Mouse (Mus musculus) ES-E14 (cell line): ENCODE data around the gene Tmem170b. TPM values are rescaled to one million over a fixed set of nuclear protein-coding genes. Genes with fewer than 3 reads are reported as not detected.

Experiments used
- DNase-seq: peaks from one replicate; pipeline ENCODE4 v3.0.0-alpha.2; 2013; ENCODE audit warnings: low read depth, low spot score
- H3K27ac ChIP-seq: 2 replicates; pipeline ENCODE4 v1.5.1; 2012; ENCODE audit warnings: low read depth, mild to moderate bottlenecking, low read length, moderate library complexity, mixed read lengths; ENCODE audit not compliant: poor library complexity, insufficient read depth, severe bottlenecking
- H3K36me3 ChIP-seq: 2 replicates; pipeline ENCODE4 v1.6.1; 2012; ENCODE audit warnings: mild to moderate bottlenecking, low read length, moderate library complexity, mixed read lengths; ENCODE audit not compliant: control insufficient read depth, poor library complexity, insufficient read depth, severe bottlenecking
- H3K4me1 ChIP-seq, 2 experiments: fragments of 150-350 bp in 1 of 2; sonication (generic) in 1 of 2; 2 replicates each; pipeline ENCODE4 v1.6.1; 2012; ENCODE audit warnings: low read length in 2 of 2, mild to moderate bottlenecking in 1 of 2, mixed read lengths in 1 of 2; ENCODE audit not compliant: control insufficient read depth in 2 of 2, insufficient read depth in 2 of 2, poor library complexity in 1 of 2
- H3K4me3 ChIP-seq, 2 experiments: fragments of 150-350 bp in 1 of 2; sonication (generic) in 1 of 2; 2 replicates each; pipeline ENCODE4 v1.5.1; 2012; ENCODE audit warnings: low read length in 2 of 2, low read depth in 1 of 2, mild to moderate bottlenecking in 1 of 2, mixed read lengths in 1 of 2; ENCODE audit not compliant: insufficient read depth in 1 of 2, poor library complexity in 1 of 2, severe bottlenecking in 1 of 2
- H3K9ac ChIP-seq: 2 replicates; pipeline ENCODE4 v1.6.1; 2012; ENCODE audit warnings: low read depth, mild to moderate bottlenecking, low read length, mixed read lengths; ENCODE audit not compliant: poor library complexity, insufficient read depth, severe bottlenecking
- H3K9me3 ChIP-seq: fragments of 150-350 bp; sonication (generic); 2 replicates; pipeline ENCODE4 v1.6.1; 2012; ENCODE audit warnings: low read depth, mild to moderate bottlenecking, low read length; ENCODE audit not compliant: control insufficient read depth, insufficient read depth
- CHD2 ChIP-seq: IDR thresholded peaks from 2 replicates; pipeline ENCODE4 v1.6.1; 2014; ENCODE audit warnings: mild to moderate bottlenecking, low read depth, low read length, inconsistent platforms
- HCFC1 ChIP-seq: IDR thresholded peaks from 2 replicates; pipeline ENCODE4 v1.6.1; 2012; ENCODE audit warnings: low read length, inconsistent platforms, borderline replicate concordance; ENCODE audit not compliant: insufficient read depth
- MAFK ChIP-seq: IDR thresholded peaks from 2 replicates; pipeline ENCODE4 v1.6.1; 2014; ENCODE audit warnings: mild to moderate bottlenecking, low read depth, low read length, inconsistent platforms; ENCODE audit not compliant: insufficient read depth
- ZC3H11A ChIP-seq: IDR thresholded peaks from 2 replicates; pipeline ENCODE4 v1.6.1; 2012; ENCODE audit warnings: low read depth, mild to moderate bottlenecking, inconsistent platforms, low read length, borderline replicate concordance
- ZNF384 ChIP-seq: IDR thresholded peaks from 2 replicates; pipeline ENCODE4 v1.6.1; 2012; ENCODE audit warnings: low read depth, low read length, inconsistent platforms
- in situ Hi-C, 2 experiments: fragments of 600-800 bp; cut with MboI; formaldehyde crosslinking; loops; one replicate each; pipeline ENCODE4 v1.15.1; 2025; ENCODE audit warnings: low sequenced_read_pairs in 2 of 2, inconsistent platforms in 1 of 2; ENCODE audit not compliant: unreplicated experiment in 2 of 2
- total RNA-seq: library from RNA; depleted of rRNA; stranded (reverse); fragments of 300-350 nt; gene quantifications from 2 replicates; pipeline ENCODE4 v1.2.3, GENCODE M21; 2012

Tmem170b gene
- total RNA-seq, 1 experiment: 4.4 TPM

GRCm38 (mm10) chr13:41675498-41675897, 69.8 kb downstream of the Tmem170b start:
- in situ Hi-C loops: no loop called here
- no peak for DNase-seq
- no peaks in the 10 kb centered on the region for H3K36me3 ChIP-seq
- H3K4me3 ChIP-seq: no peak overlapping the region
- H3K9ac ChIP-seq: no peak overlapping the region
- no peaks in the 10 kb centered on the region for H3K4me1 ChIP-seq
- TF ChIP-seq CHD2 (no peak), ZC3H11A (no peak), MAFK (no peak), HCFC1 (no peak), ZNF384 (no peak)
- H3K27ac ChIP-seq: no peak overlapping the region
- no peaks in the 10 kb centered on the region for H3K9me3 ChIP-seq

DNA sequence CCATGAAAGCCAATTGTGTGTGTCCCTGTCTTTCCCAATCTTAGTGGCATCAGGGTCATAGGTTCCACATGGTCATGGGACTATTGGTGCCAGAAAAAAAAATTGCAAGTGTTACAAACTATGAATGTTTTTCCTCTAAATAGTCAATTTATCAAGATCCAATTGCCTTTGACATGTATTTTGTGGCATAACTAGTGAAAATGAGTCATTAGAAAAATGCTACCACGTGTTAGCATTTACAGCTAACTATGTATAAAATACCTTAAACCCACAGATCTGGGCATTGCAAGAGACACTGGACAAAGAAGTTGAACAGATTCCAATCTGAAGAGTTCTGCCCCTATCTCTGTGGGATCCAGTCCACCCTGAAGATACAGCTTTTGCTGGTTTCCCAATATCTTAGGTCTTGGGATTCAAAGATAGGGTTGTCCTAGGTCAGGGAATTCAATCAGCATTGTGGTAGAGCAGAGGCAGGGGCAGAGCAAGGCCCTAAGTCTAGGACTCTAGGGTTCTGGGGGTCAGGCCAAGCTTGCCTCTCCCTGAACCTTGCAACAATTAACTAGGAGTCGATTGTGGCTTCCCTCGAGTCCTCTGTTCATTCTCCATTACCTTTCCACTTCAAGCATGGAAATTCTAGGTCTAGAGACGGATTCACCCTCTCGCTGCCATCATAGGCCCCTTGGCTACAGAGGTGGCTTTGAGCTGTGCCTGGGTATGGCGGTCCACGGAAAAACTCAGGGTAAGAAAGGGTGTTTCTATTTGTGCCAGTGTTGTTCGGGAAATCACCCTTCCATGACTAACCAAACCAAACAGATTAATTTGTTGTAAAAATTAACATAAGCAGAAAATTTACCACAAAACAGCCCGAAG, 70.5 kb downstream of the Tmem170b start:
- no peak for DNase-seq
- no peaks in the 10 kb centered on the region for H3K9me3 ChIP-seq
- in situ Hi-C loops: no loop called here
- H3K36me3 ChIP-seq: no peaks in the 10 kb centered on the region
- H3K4me1 ChIP-seq: no peaks in the 10 kb centered on the region
- no peak overlapping the region for H3K27ac ChIP-seq
- H3K9ac ChIP-seq: no peak overlapping the region
- TF ChIP-seq MAFK (no peak), ZC3H11A (no peak), CHD2 (no peak)
- no peak overlapping the region for H3K4me3 ChIP-seq

DNA sequence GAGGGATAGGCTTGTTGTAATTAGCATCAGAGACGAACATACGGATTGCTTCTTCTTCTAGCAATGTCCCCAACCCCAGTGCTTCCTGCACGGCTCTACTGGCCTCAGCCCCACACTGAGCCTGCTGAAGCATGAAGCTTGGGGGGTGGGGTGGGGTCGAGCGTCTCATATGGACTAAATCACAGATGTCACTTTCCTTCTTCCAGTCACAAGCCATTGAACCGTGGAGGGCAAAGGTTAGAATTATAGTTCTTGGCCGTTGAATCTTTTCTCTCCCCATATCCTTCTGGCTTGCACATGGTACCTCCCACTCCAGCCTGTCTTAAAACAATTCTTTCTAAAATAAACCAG, 71.1 kb downstream of the Tmem170b start:
- no peaks in the 10 kb centered on the region for H3K4me1 ChIP-seq
- no peak for DNase-seq
- H3K27ac ChIP-seq: no peak overlapping the region
- in situ Hi-C loops: no loop called here
- H3K9me3 ChIP-seq: no peaks in the 10 kb centered on the region
- H3K36me3 ChIP-seq: no peaks in the 10 kb centered on the region
- no peak for TF ChIP-seq ZC3H11A
- TF ChIP-seq ZNF384: no peak
- no peak for TF ChIP-seq MAFK
- TF ChIP-seq HCFC1: no peak
- TF ChIP-seq CHD2: no peak
- no peak overlapping the region for H3K4me3 ChIP-seq
- H3K9ac ChIP-seq: no peak overlapping the region

DNA sequence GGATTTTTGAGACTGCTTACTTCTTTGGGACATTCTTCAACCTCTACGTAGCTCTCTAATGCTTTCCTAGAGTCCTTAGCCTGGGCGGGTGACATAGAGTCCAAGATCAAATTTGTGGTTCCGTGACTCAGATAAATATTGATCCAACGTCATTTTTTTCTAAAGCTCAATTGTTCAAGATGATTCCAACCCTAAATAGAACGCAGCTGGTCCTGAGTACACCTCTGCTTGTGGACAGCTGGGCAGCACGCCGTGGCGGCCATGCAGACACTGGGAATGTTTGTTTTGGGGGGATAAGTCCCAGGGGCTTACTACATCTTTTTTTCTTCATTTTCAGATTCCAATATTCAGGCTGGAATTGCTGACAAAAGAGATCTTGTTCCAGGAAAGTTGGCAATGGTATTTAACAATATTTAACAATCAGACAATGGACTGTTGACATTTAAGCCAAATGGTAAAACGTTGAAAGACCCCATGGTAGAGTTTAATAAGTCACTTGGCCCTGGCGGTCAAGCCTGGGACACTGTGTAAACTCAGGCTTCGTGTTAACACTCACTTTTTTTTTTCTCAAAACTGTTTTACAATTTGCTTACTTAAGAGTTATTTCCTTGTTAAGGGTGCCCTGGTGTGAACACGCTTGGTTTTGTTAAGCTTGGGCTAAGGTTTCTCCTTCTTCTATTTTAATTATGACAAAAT, 75.3 kb downstream of the Tmem170b start:
- H3K4me3 ChIP-seq: no peak overlapping the region
- in situ Hi-C loops: no loop called here
- H3K9ac ChIP-seq: no peak overlapping the region
- no peak for DNase-seq
- H3K36me3 ChIP-seq: no peaks in the 10 kb centered on the region
- no peaks in the 10 kb centered on the region for H3K4me1 ChIP-seq
- no peak overlapping the region for H3K27ac ChIP-seq
- TF ChIP-seq ZNF384 (no peak), HCFC1 (no peak), CHD2 (no peak), ZC3H11A (no peak), MAFK (no peak)
- no peaks in the 10 kb centered on the region for H3K9me3 ChIP-seq
